Mouse (Mus musculus) ES-E14 (cell line): ENCODE results near the gene Vps26a. TPM values are rescaled to one million over a fixed set of nuclear protein-coding genes. Genes with fewer than 3 reads are reported as not detected.

Experiments
- DNase-seq: peaks from one replicate; pipeline ENCODE4 v3.0.0-alpha.2; 2013; ENCODE audit warnings: low read depth, low spot score
- H3K27ac ChIP-seq: 2 replicates; pipeline ENCODE4 v1.5.1; 2012; ENCODE audit warnings: low read depth, mild to moderate bottlenecking, low read length, moderate library complexity, mixed read lengths; ENCODE audit not compliant: poor library complexity, insufficient read depth, severe bottlenecking
- H3K36me3 ChIP-seq: 2 replicates; pipeline ENCODE4 v1.6.1; 2012; ENCODE audit warnings: mild to moderate bottlenecking, low read length, moderate library complexity, mixed read lengths; ENCODE audit not compliant: control insufficient read depth, poor library complexity, insufficient read depth, severe bottlenecking
- H3K4me1 ChIP-seq, 2 experiments: fragments of 150-350 bp in 1 of 2; sonication (generic) in 1 of 2; 2 replicates each; pipeline ENCODE4 v1.6.1; 2012; ENCODE audit warnings: low read length in 2 of 2, mild to moderate bottlenecking in 1 of 2, mixed read lengths in 1 of 2; ENCODE audit not compliant: control insufficient read depth in 2 of 2, insufficient read depth in 2 of 2, poor library complexity in 1 of 2
- H3K4me3 ChIP-seq, 2 experiments: fragments of 150-350 bp in 1 of 2; sonication (generic) in 1 of 2; 2 replicates each; pipeline ENCODE4 v1.5.1; 2012; ENCODE audit warnings: low read length in 2 of 2, low read depth in 1 of 2, mild to moderate bottlenecking in 1 of 2, mixed read lengths in 1 of 2; ENCODE audit not compliant: insufficient read depth in 1 of 2, poor library complexity in 1 of 2, severe bottlenecking in 1 of 2
- H3K9ac ChIP-seq: 2 replicates; pipeline ENCODE4 v1.6.1; 2012; ENCODE audit warnings: low read depth, mild to moderate bottlenecking, low read length, mixed read lengths; ENCODE audit not compliant: poor library complexity, insufficient read depth, severe bottlenecking
- H3K9me3 ChIP-seq: fragments of 150-350 bp; sonication (generic); 2 replicates; pipeline ENCODE4 v1.6.1; 2012; ENCODE audit warnings: low read depth, mild to moderate bottlenecking, low read length; ENCODE audit not compliant: control insufficient read depth, insufficient read depth
- CHD2 ChIP-seq: IDR thresholded peaks from 2 replicates; pipeline ENCODE4 v1.6.1; 2014; ENCODE audit warnings: mild to moderate bottlenecking, low read depth, low read length, inconsistent platforms
- HCFC1 ChIP-seq: IDR thresholded peaks from 2 replicates; pipeline ENCODE4 v1.6.1; 2012; ENCODE audit warnings: low read length, inconsistent platforms, borderline replicate concordance; ENCODE audit not compliant: insufficient read depth
- MAFK ChIP-seq: IDR thresholded peaks from 2 replicates; pipeline ENCODE4 v1.6.1; 2014; ENCODE audit warnings: mild to moderate bottlenecking, low read depth, low read length, inconsistent platforms; ENCODE audit not compliant: insufficient read depth
- ZC3H11A ChIP-seq: IDR thresholded peaks from 2 replicates; pipeline ENCODE4 v1.6.1; 2012; ENCODE audit warnings: low read depth, mild to moderate bottlenecking, inconsistent platforms, low read length, borderline replicate concordance
- ZNF384 ChIP-seq: IDR thresholded peaks from 2 replicates; pipeline ENCODE4 v1.6.1; 2012; ENCODE audit warnings: low read depth, low read length, inconsistent platforms
- in situ Hi-C, 2 experiments: fragments of 600-800 bp; cut with MboI; formaldehyde crosslinking; loops; one replicate each; pipeline ENCODE4 v1.15.1; 2025; ENCODE audit warnings: low sequenced_read_pairs in 2 of 2, inconsistent platforms in 1 of 2; ENCODE audit not compliant: unreplicated experiment in 2 of 2
- total RNA-seq: library from RNA; depleted of rRNA; stranded (reverse); fragments of 300-350 nt; gene quantifications from 2 replicates; pipeline ENCODE4 v1.2.3, GENCODE M21; 2012

Gene Vps26a
- total RNA-seq, 1 experiment, result 32.1 TPM

DNA sequence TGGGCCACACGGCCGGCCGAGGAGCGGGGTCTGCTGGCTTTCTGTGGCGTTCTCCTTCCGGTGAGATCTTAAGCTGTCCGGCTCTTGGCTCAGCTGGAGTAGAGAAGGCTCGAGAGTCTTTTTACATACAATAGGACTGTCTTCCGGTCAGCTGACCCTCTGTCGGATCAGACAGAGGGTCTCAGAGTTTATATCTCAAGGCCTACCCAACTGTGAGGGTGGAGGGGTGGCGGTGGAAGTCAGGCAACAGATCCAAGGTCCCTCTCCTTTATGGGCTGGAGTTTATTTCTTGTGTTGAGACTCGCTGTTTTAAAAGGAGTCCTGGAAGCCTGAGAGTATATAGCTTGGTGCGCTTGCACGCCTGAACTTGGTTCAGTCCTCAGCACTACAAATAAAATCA is 40.7 kb upstream of the Vps26a start, which contains the start of gene Srgn:
Srgn (minus strand) TSS at position 101 of the 400 bp plus-strand sequence.
- Histone ChIP-seq H3K9ac (no peak within 1 kb of the TSS), H3K36me3 (no peaks in the 10 kb centered on the region), H3K4me3 (no peak within 1 kb of the TSS), H3K9me3 (no peaks in the 10 kb centered on the region), H3K27ac (no peak within 1 kb of the TSS), H3K4me1 (peaks cover 0 to 3% of the 10 kb centered on the region in 2 experiments; a peak in 1 of 4 replicates)
- in situ Hi-C loops, result no loop called here
- no peak for DNase-seq
- no peak for TF ChIP-seq MAFK
- TF ChIP-seq HCFC1, result no peak
- no peak for TF ChIP-seq ZNF384
- no peak for TF ChIP-seq ZC3H11A
- TF ChIP-seq CHD2, result no peak

DNA sequence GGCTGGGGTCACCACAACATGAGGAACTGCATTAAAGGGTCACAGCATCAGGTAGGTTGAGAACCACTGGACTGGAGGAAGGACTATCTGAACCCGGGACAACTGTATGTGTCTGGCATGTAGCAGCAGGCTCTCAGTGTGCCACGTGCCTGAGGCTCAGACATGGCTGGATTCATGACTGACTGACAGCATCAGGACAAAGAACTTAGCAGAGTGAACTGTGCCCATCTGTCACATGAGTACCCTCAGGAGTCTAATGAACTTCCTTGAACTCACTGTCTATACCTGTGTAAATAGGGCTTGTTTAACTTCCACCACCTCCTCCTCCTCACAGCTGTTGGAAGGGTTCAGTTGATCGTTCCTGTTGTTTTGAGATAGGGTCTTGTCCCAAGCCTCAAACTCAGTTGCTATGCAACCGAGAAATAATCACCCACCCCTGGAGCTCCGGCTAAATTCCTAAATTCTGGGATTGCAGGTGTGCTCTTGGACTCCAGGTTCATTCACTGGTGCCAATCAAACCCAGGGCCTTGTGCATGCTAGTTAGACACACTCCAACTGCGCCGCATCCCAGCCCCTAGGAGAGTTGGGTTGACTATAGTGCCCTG is 35.8 kb upstream of the Vps26a start:
- H3K9ac ChIP-seq, result no peak overlapping the region
- no peaks in the 10 kb centered on the region for H3K36me3 ChIP-seq
- DNase-seq, result no peak
- in situ Hi-C loops, result no loop called here
- no peak overlapping the region for H3K27ac ChIP-seq
- TF ChIP-seq CHD2, result no peak
- no peak for TF ChIP-seq ZC3H11A
- no peak for TF ChIP-seq ZNF384
- TF ChIP-seq MAFK, result no peak
- TF ChIP-seq HCFC1, result no peak
- H3K4me3 ChIP-seq, result no peak overlapping the region
- peaks cover 9 to 12% of the 10 kb centered on the region in 2 experiments; a peak in 2 of 4 replicates for H3K4me1 ChIP-seq
- no peaks in the 10 kb centered on the region for H3K9me3 ChIP-seq

DNA sequence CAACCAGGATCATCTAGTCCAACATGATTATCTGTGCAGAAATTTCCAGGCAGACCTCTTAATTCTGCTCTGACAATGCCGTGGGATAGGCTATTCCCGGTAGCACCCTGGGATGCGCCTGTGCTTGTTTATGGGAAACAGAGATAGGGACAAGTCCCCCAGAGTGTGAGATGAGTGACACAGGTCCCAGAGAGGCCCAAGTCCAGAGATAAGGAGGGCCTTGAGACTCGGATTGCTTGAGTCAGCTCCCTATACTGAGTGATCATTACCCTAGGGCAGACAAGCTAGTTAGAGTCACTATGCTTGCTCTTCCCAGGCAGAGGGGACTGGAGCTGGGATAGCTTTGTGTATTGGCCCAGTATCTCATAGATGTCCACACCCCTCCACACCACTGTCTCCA is 35.2 kb upstream of the Vps26a start:
- in situ Hi-C loops, result no loop called here
- Histone ChIP-seq H3K4me3 (no peak overlapping the region), H3K9ac (no peak overlapping the region), H3K27ac (no peak overlapping the region), H3K4me1 (peaks cover 9 to 16% of the 10 kb centered on the region in 2 experiments; a peak in 2 of 4 replicates), H3K36me3 (no peaks in the 10 kb centered on the region), H3K9me3 (no peaks in the 10 kb centered on the region)
- no peak for DNase-seq
- TF ChIP-seq HCFC1 (no peak), CHD2 (no peak), ZNF384 (no peak), ZC3H11A (no peak), MAFK (no peak)

DNA sequence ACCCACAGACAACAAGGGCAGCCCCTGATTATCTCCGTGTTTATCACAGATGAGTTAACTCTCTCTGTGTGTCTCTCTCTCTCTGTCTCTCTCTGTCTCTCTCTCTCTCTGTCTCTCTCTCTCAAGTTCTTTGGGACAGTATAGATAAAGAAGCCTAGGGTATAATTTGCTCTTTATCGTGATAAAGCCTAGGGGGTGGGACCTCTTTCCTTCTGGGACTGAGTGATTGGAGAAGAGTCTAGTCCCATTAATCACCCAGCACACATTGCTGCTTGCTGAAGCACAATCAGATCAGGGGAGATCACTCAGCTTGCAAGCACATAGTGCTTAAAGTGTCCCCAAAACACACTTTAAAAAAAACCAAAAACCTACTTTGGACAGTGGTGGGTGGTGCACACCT is 34.3 kb upstream of the Vps26a start:
- TF ChIP-seq MAFK, result no peak
- no peak for TF ChIP-seq ZNF384
- no peak for TF ChIP-seq CHD2
- no peak for TF ChIP-seq HCFC1
- no peak for TF ChIP-seq ZC3H11A
- Histone ChIP-seq H3K27ac (no peak overlapping the region), H3K9me3 (no peaks in the 10 kb centered on the region), H3K36me3 (no peaks in the 10 kb centered on the region), H3K4me3 (no peak overlapping the region), H3K4me1 (peaks cover 9 to 16% of the 10 kb centered on the region in 2 experiments; a peak in 2 of 4 replicates), H3K9ac (no peak overlapping the region)
- in situ Hi-C loops, result no loop called here
- DNase-seq, result no peak
